Mouse (Mus musculus) small intestine, adult 2 months (tissue): Measurements from ENCODE around the gene Pip5k1c. TPM values are rescaled to one million over a fixed set of nuclear protein-coding genes. Genes with fewer than 3 reads are reported as not detected.
A peak's percentile ranks its signal among the peaks of the same experiment; 100 is the strongest.

ENCODE experiments used
- H3K27ac ChIP-seq: fragments of 200-500 bp; 2 replicates; pipeline ENCODE4 v1.5.1; 2012; ENCODE audit warnings: low read depth, low read length, control low read depth, inconsistent platforms; ENCODE audit not compliant: insufficient read depth
- H3K27me3 ChIP-seq: fragments of 200-500 bp; 2 replicates; pipeline ENCODE4 v1.6.1; 2012; ENCODE audit warnings: mild to moderate bottlenecking, moderate library complexity, low read length, inconsistent platforms; ENCODE audit not compliant: control insufficient read depth, insufficient read depth
- H3K36me3 ChIP-seq: fragments of 200-500 bp; 2 replicates; pipeline ENCODE4 v1.6.1; 2012; ENCODE audit warnings: mild to moderate bottlenecking, low read length, control low read depth, inconsistent platforms; ENCODE audit not compliant: control insufficient read depth, insufficient read depth
- H3K4me1 ChIP-seq: fragments of 200-500 bp; 2 replicates; pipeline ENCODE4 v1.6.1; 2012; ENCODE audit warnings: low read length, inconsistent platforms, mixed read lengths; ENCODE audit not compliant: control insufficient read depth, insufficient read depth, insufficient read length
- H3K4me3 ChIP-seq: fragments of 200-500 bp; 2 replicates; pipeline ENCODE4 v1.5.1; 2012; ENCODE audit warnings: low read depth, mild to moderate bottlenecking, control low read depth, inconsistent platforms, low read length, moderate library complexity
- CTCF ChIP-seq: fragments of 200-500 bp; IDR thresholded peaks from 2 replicates; pipeline ENCODE4 v1.5.1; 2012; ENCODE audit warnings: low read depth, mild to moderate bottlenecking, control low read depth, inconsistent platforms, low read length, moderate library complexity, mixed read lengths; ENCODE audit not compliant: insufficient replicate concordance, insufficient read length; ENCODE audit errors: extremely low read depth
- POLR2A ChIP-seq: fragments of 200-500 bp; IDR thresholded peaks from 2 replicates; pipeline ENCODE4 v1.6.1; 2012; ENCODE audit warnings: low read depth, mild to moderate bottlenecking, control low read depth, inconsistent platforms, low read length, moderate library complexity
- WGBS: fragments of 180-500 bp; shearing (Covaris S2); methylation state at CpG from one replicate; pipeline ENCODE4 v1.1.7; 2018; 5-methylcytosine and 5-hydroxymethylcytosine counted together
- polyA plus RNA-seq: library from polyadenylated mRNA; depleted of rRNA; stranded (reverse); fragments of >200 nt; gene quantifications from 2 replicates; pipeline ENCODE4 v1.2.3, GENCODE M21; 2012; rRNA removed

The Pip5k1c gene
- polyA plus RNA-seq, 1 experiment, result 50.8 TPM

GRCm38 (mm10) chr10:81364666-81365065, 71.9 kb downstream of the Pip5k1c start:
- no peaks in the 10 kb centered on the region for H3K27me3 ChIP-seq
- H3K36me3 ChIP-seq, result peaks cover 31% of the 10 kb centered on the region
- peaks cover 49% of the 10 kb centered on the region for H3K4me1 ChIP-seq
- H3K4me3 ChIP-seq, result peak overlapping the region; percentile 34
- no peak overlapping the region for H3K27ac ChIP-seq
- TF ChIP-seq CTCF, result no peak
- no peak for TF ChIP-seq POLR2A
- 19% methylated on average over 28 of the region's 28 CpGs for WGBS

GRCm38 (mm10) chr10:81365073-81365472, 72.3 kb downstream of the Pip5k1c start:
- Histone ChIP-seq H3K27ac (peak overlapping the region; percentile 89), H3K4me1 (peaks cover 47% of the 10 kb centered on the region), H3K4me3 (no peak overlapping the region), H3K36me3 (peaks cover 35% of the 10 kb centered on the region), H3K27me3 (no peaks in the 10 kb centered on the region)
- WGBS, result 46% methylated on average over 4 of the region's 4 CpGs
- TF ChIP-seq POLR2A (no peak), CTCF (no peak)

- Histone ChIP-seq H3K4me3 (peak within 1 kb of the TSS; percentile 34), H3K36me3 (peaks cover 42% of the 10 kb centered on the region), H3K4me1 (peaks cover 47% of the 10 kb centered on the region), H3K27me3 (no peaks in the 10 kb centered on the region), H3K27ac (peak within 1 kb of the TSS; percentile 89)
- WGBS, result 40% methylated on average over 12 of the region's 12 CpGs
- TF ChIP-seq CTCF (no peak), POLR2A (no peak)
Measured at GRCm38 (mm10) chr10:81365672-81366476, 73.1 kb downstream of the Pip5k1c start, which contains the start of gene 4930404N11Rik. Gene 4930404N11Rik (minus strand): TSS chr10:81365816.

GRCm38 (mm10) chr10:81366477-81367206, 73.9 kb downstream of the Pip5k1c start:
- peaks cover 47% of the 10 kb centered on the region for H3K36me3 ChIP-seq
- no peak overlapping the region for H3K4me3 ChIP-seq
- peaks cover 47% of the 10 kb centered on the region for H3K4me1 ChIP-seq
- WGBS, result 64% methylated on average over 6 of the region's 6 CpGs
- TF ChIP-seq CTCF (no peak), POLR2A (no peak)
- no peaks in the 10 kb centered on the region for H3K27me3 ChIP-seq
- H3K27ac ChIP-seq, result peak overlapping the region; percentile 55

GRCm38 (mm10) chr10:81367207-81367495, 74.4 kb downstream of the Pip5k1c start:
- H3K36me3 ChIP-seq, result peaks cover 47% of the 10 kb centered on the region
- H3K27me3 ChIP-seq, result no peaks in the 10 kb centered on the region
- H3K4me3 ChIP-seq, result no peak overlapping the region
- peaks cover 46% of the 10 kb centered on the region for H3K4me1 ChIP-seq
- no peak for TF ChIP-seq POLR2A
- no peak for TF ChIP-seq CTCF
- H3K27ac ChIP-seq, result peak overlapping the region; percentile 55; the same call in 1 of the 2 replicates
- WGBS, result 90% methylated on average over 6 of the region's 6 CpGs

Other genes with a start within 250 kb of the Pip5k1c start
- 116 and 222 TPM in 2 replicates for gene Sgta, start 232.8 kb upstream of the Pip5k1c start, polyA plus RNA-seq
- 26.5 and 33.3 TPM in 2 replicates for gene Thop1, start 222.9 kb upstream of the Pip5k1c start, polyA plus RNA-seq
- gene Creb3l3, start 194.1 kb upstream of the Pip5k1c start, polyA plus RNA-seq, result 163 and 498 TPM in 2 replicates
- gene Map2k2, start 187.0 kb upstream of the Pip5k1c start, polyA plus RNA-seq, result 214 and 554 TPM in 2 replicates
- 94.8 and 187 TPM in 2 replicates for gene Zbtb7a, start 157.7 kb upstream of the Pip5k1c start, polyA plus RNA-seq
- 29.1 and 53.3 TPM in 2 replicates for gene Pias4, start 125.0 kb upstream of the Pip5k1c start, polyA plus RNA-seq
- 755 and 1,606 TPM in 2 replicates for gene Eef2, start 116.3 kb upstream of the Pip5k1c start, polyA plus RNA-seq
- 102 and 228 TPM in 2 replicates for gene Dapk3, start 110.0 kb upstream of the Pip5k1c start, polyA plus RNA-seq
- gene 4930442H23Rik, start 109.1 kb upstream of the Pip5k1c start, polyA plus RNA-seq, result not detected in 2 replicates
- not detected in 2 replicates for gene Nmrk2, start 90.9 kb upstream of the Pip5k1c start, polyA plus RNA-seq
- gene Atcay, start 62.1 kb upstream of the Pip5k1c start, polyA plus RNA-seq, result 0.53 and 0.60 TPM in 2 replicates
- 4.9 and 14.2 TPM in 2 replicates for gene Zfr2, start 59.8 kb upstream of the Pip5k1c start, polyA plus RNA-seq
- 6.8 and 13.0 TPM in 2 replicates for gene Matk, start 40.0 kb upstream of the Pip5k1c start, polyA plus RNA-seq
- gene Mrpl54, start 26.0 kb upstream of the Pip5k1c start, polyA plus RNA-seq, result 104 and 169 TPM in 2 replicates
- gene Apba3, start 26.0 kb upstream of the Pip5k1c start, polyA plus RNA-seq, result 100 and 207 TPM in 2 replicates
- gene Tjp3, start 1.4 kb upstream of the Pip5k1c start, polyA plus RNA-seq, result 124 and 239 TPM in 2 replicates
- gene Cactin, start 28.1 kb downstream of the Pip5k1c start, polyA plus RNA-seq, result 16.6 and 29.2 TPM in 2 replicates
- 10.0 and 10.2 TPM in 2 replicates for gene Tbxa2r, start 35.8 kb downstream of the Pip5k1c start, polyA plus RNA-seq
- 0.67 and 1.2 TPM in 2 replicates for gene Gipc3, start 50.3 kb downstream of the Pip5k1c start, polyA plus RNA-seq
- gene Hmg20b, start 57.5 kb downstream of the Pip5k1c start, polyA plus RNA-seq, result 86.8 and 196 TPM in 2 replicates
- gene Mfsd12, start 64.5 kb downstream of the Pip5k1c start, polyA plus RNA-seq, result 14.6 and 22.7 TPM in 2 replicates
- gene 4930404N11Rik, start 72.9 kb downstream of the Pip5k1c start, polyA plus RNA-seq, result 7.4 and 20.5 TPM in 2 replicates
- gene Fzr1, start 85.6 kb downstream of the Pip5k1c start, polyA plus RNA-seq, result 70.5 and 132 TPM in 2 replicates
- 86.8 and 113 TPM in 2 replicates for gene Dohh, start 91.5 kb downstream of the Pip5k1c start, polyA plus RNA-seq
- 1.8 and 4.8 TPM in 2 replicates for gene Gm48551, start 91.5 kb downstream of the Pip5k1c start, polyA plus RNA-seq
- gene Gm48552, start 96.0 kb downstream of the Pip5k1c start, polyA plus RNA-seq, result 2.9 and 5.0 TPM in 2 replicates
- gene Smim24, start 100.1 kb downstream of the Pip5k1c start, polyA plus RNA-seq, result 2,702 and 6,898 TPM in 2 replicates
- 15.5 and 19.4 TPM in 2 replicates for gene Nfic, start 162.7 kb downstream of the Pip5k1c start, polyA plus RNA-seq
- 1.1 and 3.3 TPM in 2 replicates for gene Celf5, start 189.7 kb downstream of the Pip5k1c start, polyA plus RNA-seq
- 196 and 354 TPM in 2 replicates for gene Ncln, start 203.4 kb downstream of the Pip5k1c start, polyA plus RNA-seq
- 4.0 and 5.6 TPM in 2 replicates for gene S1pr4, start 207.2 kb downstream of the Pip5k1c start, polyA plus RNA-seq
- gene Gna15, start 231.3 kb downstream of the Pip5k1c start, polyA plus RNA-seq, result 1.5 and 3.0 TPM in 2 replicates